Mouse (Mus musculus): Measurements from ENCODE around the gene Tbpl1. TPM values are rescaled to one million over a fixed set of nuclear protein-coding genes. Genes with fewer than 3 reads are reported as not detected.

Gene Tbpl1
- 10 to 100 TPM; 20.1 to 20.4 TPM for total RNA-seq (2021)
- long read RNA-seq, experiment 1, transcript Tbpl1-202 (7 exons, 2,873 nt), result major isoform, 12 of 18 reads
- long read RNA-seq, experiment 1, partial matches to known transcripts, result 0 of 18 reads
- long read RNA-seq, experiment 1, other reads (novel, unspliced or antisense), result 6 of 18 reads
- long read RNA-seq, experiment 2, transcript Tbpl1-202 (7 exons, 2,873 nt), result major isoform, 12 of 16 reads
- long read RNA-seq, experiment 2, partial matches to known transcripts, result 1 of 16 reads
- long read RNA-seq, experiment 2, other reads (novel, unspliced or antisense), result 3 of 16 reads

- peak; percentile 95 to 98 for DNase-seq
Observed at GRCm38 (mm10) chr10:22731272-22732093, at the start of gene Tbpl1. TSS of gene Tbpl1 (minus strand) at chr10:22731938.

- DNase-seq, result peak in 1 of 2 experiments; percentile 34
Observed at GRCm38 (mm10) chr10:22781466-22781865, 49.7 kb upstream of the Tbpl1 start.

- DNase-seq, result peak; percentile 20 to 48
Observed at GRCm38 (mm10) chr10:22777939-22778338, 46.2 kb upstream of the Tbpl1 start.

- peak; percentile 11 to 58 for DNase-seq
Observed at GRCm38 (mm10) chr10:22776007-22776698, 44.4 kb upstream of the Tbpl1 start.

GRCm38 (mm10) chr10:22775456-22775855 lies 43.7 kb upstream of the Tbpl1 start:
- no peak for DNase-seq

- DNase-seq, result no peak
Observed at GRCm38 (mm10) chr10:22774626-22775025, 42.9 kb upstream of the Tbpl1 start.

GRCm38 (mm10) chr10:22754240-22754639 lies 22.5 kb upstream of the Tbpl1 start:
- DNase-seq, result no peak

- no peak for DNase-seq
Observed at GRCm38 (mm10) chr10:22751175-22751682, 19.5 kb upstream of the Tbpl1 start.

- DNase-seq, result peak; percentile 22 to 34
Observed at GRCm38 (mm10) chr10:22746334-22747322, 14.9 kb upstream of the Tbpl1 start.

- DNase-seq, result peak in 1 of 2 experiments; percentile 1
Observed at GRCm38 (mm10) chr10:22745922-22746321, 14.2 kb upstream of the Tbpl1 start.

GRCm38 (mm10) chr10:22732181-22732580 lies 443 bp upstream of the Tbpl1 start:
- no peak for DNase-seq

- DNase-seq, result no peak
Observed at GRCm38 (mm10) chr10:22730992-22731271, 806 bp downstream of the Tbpl1 start.

GRCm38 (mm10) chr10:22730266-22730991 lies 1.3 kb downstream of the Tbpl1 start:
- peak in 1 of 2 experiments; percentile 25 for DNase-seq

GRCm38 (mm10) chr10:22728257-22728656 lies 3.5 kb downstream of the Tbpl1 start:
- no peak for DNase-seq

GRCm38 (mm10) chr10:22726295-22726694 lies 5.4 kb downstream of the Tbpl1 start:
- no peak for DNase-seq

GRCm38 (mm10) chr10:22725166-22725565 lies 6.6 kb downstream of the Tbpl1 start:
- no peak for DNase-seq

- DNase-seq, result no peak
Observed at GRCm38 (mm10) chr10:22720781-22721529, 10.8 kb downstream of the Tbpl1 start.

- DNase-seq, result no peak
Observed at GRCm38 (mm10) chr10:22718475-22718874, 13.3 kb downstream of the Tbpl1 start.

- DNase-seq, result peak; percentile 59 to 70
Observed at GRCm38 (mm10) chr10:22714520-22714919, 17.2 kb downstream of the Tbpl1 start.

- DNase-seq, result no peak
Observed at GRCm38 (mm10) chr10:22712955-22713354, 18.8 kb downstream of the Tbpl1 start.
